Mouse (Mus musculus) thymus, adult 2 months (tissue): ENCODE results near the gene Ubtd1.

Experiments used
- CTCF ChIP-seq: fragments of 200-500 bp; IDR thresholded peaks from 2 replicates; pipeline ENCODE4 v1.5.1; 2012; ENCODE audit warnings: mild to moderate bottlenecking, control low read depth, low read length, moderate library complexity, borderline replicate concordance; ENCODE audit not compliant: control insufficient read depth, poor library complexity, insufficient read depth; ENCODE audit errors: extremely low read depth
- POLR2A ChIP-seq: fragments of 200-500 bp; IDR thresholded peaks from 2 replicates; pipeline ENCODE4 v1.6.1; 2012; ENCODE audit warnings: mild to moderate bottlenecking, low read length, control low read depth, moderate library complexity; ENCODE audit not compliant: control insufficient read depth, poor library complexity, insufficient read depth; ENCODE audit errors: extremely low read depth

DNA sequence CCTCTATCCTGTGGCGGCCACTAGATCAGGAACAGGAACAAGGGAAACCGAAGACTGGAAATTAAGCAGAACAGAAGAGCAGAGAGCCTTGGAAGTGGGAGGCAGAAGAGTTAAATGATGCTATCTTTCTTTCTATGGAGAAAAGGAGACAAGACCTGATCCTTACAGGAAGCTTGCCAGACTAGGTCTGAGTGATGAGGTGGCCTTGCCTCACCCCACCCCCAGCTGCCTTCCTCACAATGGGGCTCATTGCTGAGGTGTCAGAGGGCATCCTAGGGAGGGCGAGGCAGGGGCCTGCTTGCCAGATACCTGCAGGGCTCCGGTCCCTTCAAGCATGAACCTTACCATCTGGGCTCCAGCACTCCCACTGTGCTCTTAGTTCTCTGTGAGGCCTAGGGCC lies 70.4 kb downstream of the Ubtd1 start, which contains the start of gene 4933411K16Rik:
- no peak for TF ChIP-seq CTCF
- TF ChIP-seq POLR2A, result no peak
